Comparison of ENCODE assay signal across 9 mouse cellular contexts in the genomic region with DNA sequence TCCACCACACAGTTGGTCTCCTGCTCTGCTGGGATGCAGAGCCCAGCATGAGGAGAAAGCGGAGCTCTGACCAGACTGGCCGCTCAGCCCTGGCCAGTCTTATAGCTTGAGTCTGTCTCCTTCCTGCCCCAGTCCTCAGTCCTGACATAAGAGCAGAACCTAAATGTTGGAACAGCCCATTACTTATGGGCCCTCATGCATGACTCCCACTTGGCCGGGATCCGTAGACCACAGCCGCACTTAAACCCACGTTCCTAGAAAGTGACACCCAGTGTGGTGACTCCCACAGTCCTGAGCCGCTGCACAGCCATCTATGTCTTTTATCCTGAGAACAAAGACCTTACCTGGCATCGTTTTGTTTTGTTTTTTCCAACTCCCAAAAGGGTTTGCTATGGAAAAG. TPM values are rescaled to one million over a fixed set of nuclear protein-coding genes. Genes with fewer than 3 reads are reported as not detected.
DNase-seq lines count a peak whose midpoint lies in the region; ATAC-seq and TF ChIP-seq lines count a peak whose summit lies in the region.
"Had no signal": no experiment of that assay in that cellular context is flagged by ENCODE, and none has a peak within 500 bp of the region (broad histone marks: within the 10 kb centered on the region; RNA-seq: fewer than 3 reads in every experiment).

No protein-coding gene starts in this region.

- WGBS in heart, embryonic 14.5 days = 83% methylated on average over 8 of the region's 8 CpGs
- 79% methylated on average over 8 of the region's 8 CpGs for WGBS in midbrain, embryonic 12.5 days
- 76% methylated on average over 8 of the region's 8 CpGs for WGBS in midbrain, embryonic 11.5 days
- 86% methylated on average over 8 of the region's 8 CpGs for WGBS in limb, embryonic 13.5 days

- no peak for DNase-seq in heart, postnatal 36 days
- DNase-seq in midbrain, embryonic 11.5 days (ENCODE audit: low spot score, missing footprints) = no peak
- DNase-seq in cerebellum, postnatal 10 days = no peak
- no peak for DNase-seq in left cerebral cortex, adult 2 months (ENCODE audit: extremely low spot score in 1 of 2, low spot score in 2 of 2)
- no peak for DNase-seq in ovary, postnatal 36 days (ENCODE audit: low spot score)
- DNase-seq: cerebellum, adult 8-10 months had no signal

- no peak for TF ChIP-seq CTCF in left cerebral cortex, adult 2 months (IDR thresholded peaks at IDR 0.05)

- peak overlapping the region; percentile 97 for H3K9ac ChIP-seq in heart, embryonic 14.5 days (ENCODE audit: low read length)
- H3K9ac ChIP-seq in midbrain, embryonic 12.5 days (replicated peaks) = no peak overlapping the region
- no peak overlapping the region for H3K9ac ChIP-seq in midbrain, embryonic 11.5 days (ENCODE audit: low read length)
- H3K9ac ChIP-seq in limb, embryonic 13.5 days = no peak overlapping the region

- H3K27me3 ChIP-seq in heart, embryonic 14.5 days (ENCODE audit: control insufficient read depth, insufficient read depth, low read length) = no peaks in the 10 kb centered on the region
- H3K27me3 ChIP-seq in midbrain, embryonic 12.5 days = peaks cover 73% of the 10 kb centered on the region
- peaks cover 57% of the 10 kb centered on the region for H3K27me3 ChIP-seq in midbrain, embryonic 11.5 days (ENCODE audit: control insufficient read depth, insufficient read depth, low read length)
- 0 out of 2 replicates have a peak, but pooled peaks cover 6% of the 10 kb centered on the region for H3K27me3 ChIP-seq in limb, embryonic 13.5 days

- 0 out of 4 replicates have a peak overlapping the region, but pooled peaks of 1 of the 2 experiments have one; percentile 12 for H3K27ac ChIP-seq in heart, embryonic 14.5 days (replicated peaks in 1 of 2; ENCODE audit: control insufficient read depth in 1 of 2, insufficient read depth in 1 of 2, low read depth in 2 of 2, low read length in 2 of 2)
- no peak overlapping the region for H3K27ac ChIP-seq in midbrain, embryonic 12.5 days (replicated peaks)
- no peak overlapping the region for H3K27ac ChIP-seq in midbrain, embryonic 11.5 days (ENCODE audit: low read depth, low read length)
- H3K27ac ChIP-seq in limb, embryonic 13.5 days = no peak overlapping the region
- H3K27ac ChIP-seq in left cerebral cortex, adult 2 months = no peak overlapping the region

- H3K4me2 ChIP-seq in heart, embryonic 14.5 days (ENCODE audit: low read length) = peak overlapping the region; percentile 88
- H3K4me2 ChIP-seq in midbrain, embryonic 12.5 days (replicated peaks) = peak overlapping the region; percentile 94; the same call in 1 of the 2 replicates
- H3K4me2 ChIP-seq in midbrain, embryonic 11.5 days = no peak overlapping the region
- peak overlapping the region; percentile 93 for H3K4me2 ChIP-seq in limb, embryonic 13.5 days (replicated peaks)

- peak overlapping the region; percentile 90 to 91 for H3K4me3 ChIP-seq in heart, embryonic 14.5 days (ENCODE audit: control insufficient read depth in 1 of 2, insufficient read depth in 1 of 2, low read depth in 1 of 2, low read length in 2 of 2)
- no peak overlapping the region for H3K4me3 ChIP-seq in midbrain, embryonic 12.5 days
- H3K4me3 ChIP-seq in midbrain, embryonic 11.5 days (ENCODE audit: low read depth, low read length) = no peak overlapping the region
- peak overlapping the region; percentile 77 for H3K4me3 ChIP-seq in limb, embryonic 13.5 days
- no peak overlapping the region for H3K4me3 ChIP-seq in left cerebral cortex, adult 2 months

- H3K9me3 ChIP-seq in heart, embryonic 14.5 days (ENCODE audit: control insufficient read depth, low read length) = no peaks in the 10 kb centered on the region
- no peaks in the 10 kb centered on the region for H3K9me3 ChIP-seq in midbrain, embryonic 12.5 days
- no peaks in the 10 kb centered on the region for H3K9me3 ChIP-seq in midbrain, embryonic 11.5 days (ENCODE audit: control insufficient read depth, low read length)
- H3K9me3 ChIP-seq in limb, embryonic 13.5 days = no peaks in the 10 kb centered on the region

- H3K4me1 ChIP-seq in heart, embryonic 14.5 days (ENCODE audit: control insufficient read depth in 2 of 2, insufficient read depth in 2 of 2, low read length in 2 of 2) = peaks cover 32 to 55% of the 10 kb centered on the region in 2 experiments
- H3K4me1 ChIP-seq in midbrain, embryonic 12.5 days = peaks cover 21% of the 10 kb centered on the region
- peaks cover 17% of the 10 kb centered on the region for H3K4me1 ChIP-seq in midbrain, embryonic 11.5 days (ENCODE audit: control insufficient read depth, insufficient read depth, low read length)
- peaks cover 41% of the 10 kb centered on the region for H3K4me1 ChIP-seq in limb, embryonic 13.5 days

- intact Hi-C loops in heart, postnatal 36 days (cut with DNase I) = loop anchor here (2.0 kb wide), 1 partner anchor 78 kb away; no protein-coding TSS in a partner anchor
- intact Hi-C loops in left cerebral cortex, adult 2 months (cut with DNase I) = no loop called here

- no peak for ATAC-seq in heart, embryonic 14.5 days (ENCODE audit: insufficient number of reproducible peaks, insufficient read depth, low FRiP score, low read depth)
- no peak for ATAC-seq in midbrain, embryonic 12.5 days (ENCODE audit: low FRiP score, low read depth)
- no peak for ATAC-seq in midbrain, embryonic 11.5 days (ENCODE audit: low FRiP score)
- ATAC-seq in limb, embryonic 13.5 days (ENCODE audit: low FRiP score, low read depth) = no peak

- peaks cover 28% of the 10 kb centered on the region for H3K36me3 ChIP-seq in heart, embryonic 14.5 days (ENCODE audit: control insufficient read depth, insufficient read depth, low read length)
- no peaks in the 10 kb centered on the region for H3K36me3 ChIP-seq in midbrain, embryonic 12.5 days
- no peaks in the 10 kb centered on the region for H3K36me3 ChIP-seq in midbrain, embryonic 11.5 days (ENCODE audit: control insufficient read depth, insufficient read depth, low read length)
- peaks cover 3% of the 10 kb centered on the region for H3K36me3 ChIP-seq in limb, embryonic 13.5 days

RNA-seq across cellular contexts. Expression of a gene that starts 2.0 kb away (rescaled TPM):
- 250 and 253 TPM in 2 replicates for polyA plus RNA-seq in heart, embryonic 14.5 days (2014; fragmentation: Nextera tagmentation; extraction: Ambion mirVana)
- 100 to 1,000 TPM; 371 to 526 TPM for total RNA-seq in heart, postnatal 36 days (2021)
- polyA plus RNA-seq in midbrain, embryonic 12.5 days (2016; fragmentation: Nextera tagmentation; extraction: Ambion mirVana) = 147 and 176 TPM in 2 replicates
- 105 and 115 TPM in 2 replicates for polyA plus RNA-seq in midbrain, embryonic 11.5 days (2014; fragmentation: Nextera tagmentation; extraction: Ambion mirVana)
- 113 and 115 TPM in 2 replicates for polyA plus RNA-seq in limb, embryonic 13.5 days (2015; fragmentation: Nextera tagmentation; extraction: Ambion mirVana)
- 10 to 100 TPM; 55.4 to 66.2 TPM for total RNA-seq in left cerebral cortex, adult 2 months (2021)

RNA-seq across cellular contexts. Expression of a gene that starts 2.0 kb away (rescaled TPM):
- polyA plus RNA-seq in heart, embryonic 14.5 days (2014; fragmentation: Nextera tagmentation; extraction: Ambion mirVana) = 77.7 and 80.3 TPM in 2 replicates
- total RNA-seq in heart, postnatal 36 days (2021) = 100 to 1,000 TPM; 228 to 282 TPM
- 73.3 and 82.0 TPM in 2 replicates for polyA plus RNA-seq in midbrain, embryonic 12.5 days (2016; fragmentation: Nextera tagmentation; extraction: Ambion mirVana)
- 28.5 and 34.1 TPM in 2 replicates for polyA plus RNA-seq in midbrain, embryonic 11.5 days (2014; fragmentation: Nextera tagmentation; extraction: Ambion mirVana)
- 52.1 and 56.3 TPM in 2 replicates for polyA plus RNA-seq in limb, embryonic 13.5 days (2015; fragmentation: Nextera tagmentation; extraction: Ambion mirVana)
- total RNA-seq in left cerebral cortex, adult 2 months (2021) = 10 to 100 TPM; 57.1 to 60.9 TPM

Comparison
In these comparisons a context has a peak if more than half of its experiments do, and no peak if none do; other contexts are left out.
1. H3K4me3 ChIP-seq: peak in heart, embryonic 14.5 days (2 of 2) and limb, embryonic 13.5 days (single experiment); none in midbrain, embryonic 12.5 days (single experiment), midbrain, embryonic 11.5 days (single experiment) and left cerebral cortex, adult 2 months (single experiment).